In the genomic region with DNA sequence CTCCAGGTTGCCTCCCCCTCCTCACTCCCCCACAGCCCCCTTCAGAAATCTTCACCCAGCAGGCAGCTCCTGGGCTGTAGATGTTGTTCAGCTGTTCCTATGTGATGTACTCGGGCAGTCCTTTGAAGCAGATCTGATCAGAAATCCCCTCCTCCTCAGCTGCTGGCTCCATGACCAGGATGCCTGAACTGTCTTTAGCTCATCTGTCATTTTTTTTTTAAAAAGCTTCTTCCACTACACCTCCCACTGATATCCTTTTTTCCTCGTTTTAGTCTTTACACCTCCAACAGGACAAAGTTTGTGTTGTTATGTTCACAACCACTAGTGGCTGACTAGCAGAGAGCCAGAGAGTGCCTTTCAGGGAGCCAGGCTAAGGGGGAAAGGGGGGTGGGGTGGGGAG, we compare ENCODE assay signal across 8 mouse cellular contexts.
A peak's percentile ranks its signal among the peaks of the same experiment; 100 is the strongest.
DNase-seq lines count a peak whose midpoint lies in the region; ATAC-seq lines count a peak whose summit lies in the region.

No protein-coding gene starts in this region.

- H3K36me3 ChIP-seq in heart, embryonic 15.5 days = no peaks in the 10 kb centered on the region
- no peaks in the 10 kb centered on the region for H3K36me3 ChIP-seq in embryonic facial prominence, embryonic 11.5 days (replicated peaks; ENCODE audit: control insufficient read depth, insufficient read depth, low read depth, low read length)
- no peaks in the 10 kb centered on the region for H3K36me3 ChIP-seq in hindbrain, embryonic 14.5 days (replicated peaks; ENCODE audit: control insufficient read depth, insufficient read depth)
- H3K36me3 ChIP-seq in midbrain, embryonic 13.5 days = no peaks in the 10 kb centered on the region

- ATAC-seq in heart, embryonic 15.5 days (replicated peaks; ENCODE audit: insufficient number of reproducible peaks, insufficient read depth, low FRiP score, low read depth) = no peak
- no peak for ATAC-seq in embryonic facial prominence, embryonic 11.5 days (replicated peaks; ENCODE audit: insufficient number of reproducible peaks, low FRiP score, low TSS enrichment, low read depth)
- ATAC-seq in hindbrain, embryonic 14.5 days (ENCODE audit: low FRiP score) = no peak
- ATAC-seq in midbrain, embryonic 13.5 days = no peak; the same call in 1 of the 2 replicates

- no peak for DNase-seq in heart, adult 18-20 months
- no peak for DNase-seq in embryonic facial prominence, embryonic 11.5 days (ENCODE audit: low spot score)
- peak; percentile 43 for DNase-seq in hindbrain, embryonic 14.5 days (ENCODE audit: low spot score)
- DNase-seq in cerebellum, adult 9-10 months = no peak
- DNase-seq in left cerebral cortex, postnatal 4 days = no peak
- DNase-seq in left cerebral cortex, postnatal 10 days (ENCODE audit: extremely low spot score in 1 of 2, low spot score in 2 of 2) = no peak

- H3K27me3 ChIP-seq in heart, embryonic 15.5 days = no peaks in the 10 kb centered on the region
- H3K27me3 ChIP-seq in embryonic facial prominence, embryonic 11.5 days (ENCODE audit: control insufficient read depth, insufficient read depth, low read length) = peaks cover 18% of the 10 kb centered on the region
- peaks cover 20% of the 10 kb centered on the region; the same call in 1 of the 2 replicates for H3K27me3 ChIP-seq in hindbrain, embryonic 14.5 days (ENCODE audit: control insufficient read depth, insufficient read depth, low read length)
- peaks cover 25% of the 10 kb centered on the region for H3K27me3 ChIP-seq in midbrain, embryonic 13.5 days

- H3K4me3 ChIP-seq in heart, embryonic 15.5 days = peak overlapping the region; percentile 65
- peak overlapping the region; percentile 60 for H3K4me3 ChIP-seq in embryonic facial prominence, embryonic 11.5 days (ENCODE audit: low read depth, low read length)
- peak overlapping the region; percentile 61 for H3K4me3 ChIP-seq in hindbrain, embryonic 14.5 days (replicated peaks; ENCODE audit: low read length)
- H3K4me3 ChIP-seq in midbrain, embryonic 13.5 days (replicated peaks) = peak overlapping the region; percentile 73

- peak overlapping the region; percentile 88; the same call in 1 of the 2 replicates for H3K27ac ChIP-seq in heart, embryonic 15.5 days
- H3K27ac ChIP-seq in embryonic facial prominence, embryonic 11.5 days (replicated peaks; ENCODE audit: low read depth, low read length) = no peak overlapping the region
- H3K27ac ChIP-seq in hindbrain, embryonic 14.5 days = peak overlapping the region; percentile 93
- peak overlapping the region; percentile 98 for H3K27ac ChIP-seq in midbrain, embryonic 13.5 days

- H3K4me1 ChIP-seq in heart, embryonic 15.5 days (replicated peaks) = peaks cover 74% of the 10 kb centered on the region
- H3K4me1 ChIP-seq in embryonic facial prominence, embryonic 11.5 days (ENCODE audit: control insufficient read depth, insufficient read depth, low read length) = no peaks in the 10 kb centered on the region
- H3K4me1 ChIP-seq in hindbrain, embryonic 14.5 days (replicated peaks; ENCODE audit: control insufficient read depth, insufficient read depth, low read length) = peaks cover 37% of the 10 kb centered on the region
- H3K4me1 ChIP-seq in midbrain, embryonic 13.5 days (replicated peaks) = peaks cover 30% of the 10 kb centered on the region

- intact Hi-C loops in left cerebral cortex, postnatal 4 days (cut with DNase I) = loop anchor here (10.0 kb wide), 2 partner anchors 474 to 1186 kb away; no protein-coding TSS in a partner anchor
- intact Hi-C loops in left cerebral cortex, postnatal 10 days (cut with DNase I) = loop anchor here (10.0 kb wide), 4 partner anchors 116 to 1286 kb away; no protein-coding TSS in a partner anchor

- peak overlapping the region; percentile 96 for H3K4me2 ChIP-seq in heart, embryonic 15.5 days
- H3K4me2 ChIP-seq in embryonic facial prominence, embryonic 11.5 days (ENCODE audit: low read depth, low read length) = peak overlapping the region; percentile 98
- H3K4me2 ChIP-seq in hindbrain, embryonic 14.5 days (replicated peaks) = peak overlapping the region; percentile 74
- H3K4me2 ChIP-seq in midbrain, embryonic 13.5 days (replicated peaks) = peak overlapping the region; percentile 83

- H3K9ac ChIP-seq in heart, embryonic 15.5 days = peak overlapping the region; percentile 76; the same call in 1 of the 2 replicates
- H3K9ac ChIP-seq in embryonic facial prominence, embryonic 11.5 days (replicated peaks; ENCODE audit: low read length) = no peak overlapping the region
- peak overlapping the region; percentile 76 for H3K9ac ChIP-seq in hindbrain, embryonic 14.5 days
- H3K9ac ChIP-seq in midbrain, embryonic 13.5 days (replicated peaks) = peak overlapping the region; percentile 92

- WGBS in heart, embryonic 15.5 days = 4% methylated on average over 2 of the region's 2 CpGs
- WGBS in embryonic facial prominence, embryonic 11.5 days = 14% methylated on average over 2 of the region's 2 CpGs
- WGBS in hindbrain, embryonic 14.5 days = 4% methylated on average over 2 of the region's 2 CpGs
- 2% methylated on average over 2 of the region's 2 CpGs for WGBS in midbrain, embryonic 13.5 days

- no peaks in the 10 kb centered on the region for H3K9me3 ChIP-seq in heart, embryonic 15.5 days (replicated peaks)
- no peaks in the 10 kb centered on the region for H3K9me3 ChIP-seq in embryonic facial prominence, embryonic 11.5 days (replicated peaks; ENCODE audit: control insufficient read depth, low read length)
- H3K9me3 ChIP-seq in hindbrain, embryonic 14.5 days (ENCODE audit: control insufficient read depth, low read length) = no peaks in the 10 kb centered on the region
- H3K9me3 ChIP-seq in midbrain, embryonic 13.5 days = no peaks in the 10 kb centered on the region
